Mouse (Mus musculus): ENCODE measurements around the gene Sema4d. TPM values are rescaled to one million over a fixed set of nuclear protein-coding genes. Genes with fewer than 3 reads are reported as not detected.

Sema4d gene
- total and polyA plus RNA-seq, 3 experiments: 6.9 to 20.3 TPM; not detected in 1

- TF ChIP-seq SIN3A (IDR thresholded peaks at IDR 0.05; ENCODE audit: low read length): peak; percentile 66
- TF ChIP-seq MEF2A (IDR thresholded peaks at IDR 0.05; ENCODE audit: extremely low read depth, insufficient replicate concordance, low read depth, low read length, poor library complexity, severe bottlenecking): no peak
- no peak for TF ChIP-seq ZNF384 (IDR thresholded peaks at IDR 0.05; ENCODE audit: low read depth, low read length)
- TF ChIP-seq MAX (IDR thresholded peaks at IDR 0.05; ENCODE audit: low read length): peak; percentile 40; the same call in 1 of the 2 replicates
- TF ChIP-seq KAT2A (conservative IDR thresholded peaks at IDR 0.05; ENCODE audit: low read depth, low read length): no peak
- no peak for TF ChIP-seq POLR2A (IDR thresholded peaks at IDR 0.05; ENCODE audit: control insufficient read depth in 1 of 2, insufficient read depth in 1 of 2, low read depth in 1 of 2, low read length in 2 of 2, poor library complexity in 1 of 2)
- no peak for TF ChIP-seq ZKSCAN1 (IDR thresholded peaks at IDR 0.05; ENCODE audit: low read depth, low read length)
- TF ChIP-seq BHLHE40 (IDR thresholded peaks at IDR 0.05; ENCODE audit: borderline replicate concordance, low read depth, low read length): no peak
- TF ChIP-seq USF2 (IDR thresholded peaks at IDR 0.05; ENCODE audit: borderline replicate concordance in 1 of 2, insufficient read depth in 1 of 2, low read depth in 1 of 2, low read length in 2 of 2): no peak
- TF ChIP-seq EP300 (IDR thresholded peaks at IDR 0.05; ENCODE audit: low read depth in 1 of 2, low read length in 2 of 2): peak; percentile 34 to 60
- no peak for TF ChIP-seq GABPA (IDR thresholded peaks at IDR 0.05; ENCODE audit: low read depth, low read length)
- no peak for TF ChIP-seq JUND (IDR thresholded peaks at IDR 0.05; ENCODE audit: low read depth, low read length)
- no peak for TF ChIP-seq ZMIZ1 (IDR thresholded peaks at IDR 0.05; ENCODE audit: low read depth, low read length)
- TF ChIP-seq TAL1 (IDR thresholded peaks at IDR 0.05; ENCODE audit: low read length): peak; percentile 93
- no peak for TF ChIP-seq RCOR1 (IDR thresholded peaks at IDR 0.05; ENCODE audit: low read depth, low read length)
- TF ChIP-seq POLR2AphosphoS5 (IDR thresholded peaks at IDR 0.05; ENCODE audit: borderline replicate concordance, low read depth, low read length): no peak
- no peak for TF ChIP-seq UBTF (IDR thresholded peaks at IDR 0.05; ENCODE audit: borderline replicate concordance, insufficient read depth, low read depth, low read length)
- no peak for TF ChIP-seq ZC3H11A (IDR thresholded peaks at IDR 0.05; ENCODE audit: low read depth, low read length)
Observed at GRCm38 (mm10) chr13:51841541-51842115, 48.1 kb upstream of the Sema4d start (continued).

- H3K27ac ChIP-seq (ENCODE audit: control insufficient read depth, low read depth, low read length): no peak overlapping the region
- no peak for DNase-seq (ENCODE audit: low read depth, low spot score)
- H3K27me3 ChIP-seq (ENCODE audit: control insufficient read depth in 1 of 2, insufficient read depth in 2 of 2, low read length in 2 of 2): no peaks in the 10 kb centered on the region; a peak in 1 of 4 replicates
- peaks cover 0 to 2% of the 10 kb centered on the region in 2 experiments; a peak in 1 of 4 replicates for H3K36me3 ChIP-seq (ENCODE audit: control insufficient read depth in 1 of 2, insufficient read depth in 2 of 2, low read length in 2 of 2)
- H3K9ac ChIP-seq (ENCODE audit: control insufficient read depth, low read depth, low read length, poor library complexity, severe bottlenecking): no peak overlapping the region
- H3K79me2 ChIP-seq (ENCODE audit: control insufficient read depth, insufficient read depth, low read length, poor library complexity): no peaks in the 10 kb centered on the region; the same call in 1 of the 2 replicates
- no peaks in the 10 kb centered on the region for H3K9me3 ChIP-seq (replicated peaks; ENCODE audit: insufficient read depth, low read length)
- H3K4me1 ChIP-seq (ENCODE audit: control insufficient read depth in 1 of 2, insufficient read depth in 2 of 2, low read length in 2 of 2): peaks cover 6 to 25% of the 10 kb centered on the region in 2 experiments
- H3K4me3 ChIP-seq (ENCODE audit: control insufficient read depth in 1 of 2, insufficient read depth in 1 of 2, low read depth in 2 of 2, low read length in 2 of 2): no peak overlapping the region
- TF ChIP-seq JUND (IDR thresholded peaks at IDR 0.05; ENCODE audit: low read depth, low read length): no peak
- TF ChIP-seq NELFE (IDR thresholded peaks at IDR 0.05; ENCODE audit: low read depth, low read length): no peak
- TF ChIP-seq GABPA (IDR thresholded peaks at IDR 0.05; ENCODE audit: low read depth, low read length): no peak
- no peak for TF ChIP-seq MEF2A (IDR thresholded peaks at IDR 0.05; ENCODE audit: extremely low read depth, insufficient replicate concordance, low read depth, low read length, poor library complexity, severe bottlenecking)
- TF ChIP-seq HCFC1 (IDR thresholded peaks at IDR 0.05; ENCODE audit: low read depth, low read length): no peak
- no peak for TF ChIP-seq CTCF (IDR thresholded peaks at IDR 0.05 in 2 of 3, conservative IDR thresholded peaks at IDR 0.05 in 1 of 3; ENCODE audit: control insufficient read depth in 1 of 3, insufficient read depth in 1 of 3, low read depth in 2 of 3, low read length in 3 of 3, poor library complexity in 1 of 3, severe bottlenecking in 1 of 3)
- no peak for TF ChIP-seq MAX (IDR thresholded peaks at IDR 0.05; ENCODE audit: low read length)
- no peak for TF ChIP-seq POLR2AphosphoS2 (IDR thresholded peaks at IDR 0.05; ENCODE audit: low read length)
Observed at GRCm38 (mm10) chr13:51840702-51841101, 47.2 kb upstream of the Sema4d start.
